Mouse (Mus musculus) megakaryocyte, adult 5-6 weeks (primary cell): ENCODE results near the gene Sars. TPM values are rescaled to one million over a fixed set of nuclear protein-coding genes. Genes with fewer than 3 reads are reported as not detected.
A peak's percentile ranks its signal among the peaks of the same experiment; 100 is the strongest.

Source experiments
- ATAC-seq: 2 replicates; pipeline ENCODE4 v1.8.0; 2016; ENCODE audit warnings: mild to moderate bottlenecking, inconsistent platforms; ENCODE audit not compliant: poor library complexity, severe bottlenecking
- total RNA-seq, 2 experiments: library from RNA; stranded (forward) in 1 of 2; stranded (reverse) in 1 of 2; fragments of 153-499, 151-499 nt in 1 of 2; fragments of 221-1000, 200-1000 nt in 1 of 2; gene quantifications; 2 replicates each; pipeline versions ENCODE4 v1.2.3 to v1.2.4; 2015 to 2017

Sars gene
- total RNA-seq, 2 experiments from 2014 or later, result 19.2 to 283 TPM

GRCm38 (mm10) chr3:108398281-108398680, 46.7 kb downstream of the Sars start:
- ATAC-seq, result no peak

GRCm38 (mm10) chr3:108392793-108393192, 52.2 kb downstream of the Sars start:
- ATAC-seq, result no peak

GRCm38 (mm10) chr3:108392299-108392698, 52.7 kb downstream of the Sars start:
- ATAC-seq, result no peak

- peak; percentile 100 for ATAC-seq
Observed at GRCm38 (mm10) chr3:108389111-108389545, 55.9 kb downstream of the Sars start.

GRCm38 (mm10) chr3:108386186-108386585, 58.8 kb downstream of the Sars start:
- ATAC-seq, result no peak

- ATAC-seq, result no peak
Observed at GRCm38 (mm10) chr3:108384425-108384824, 60.6 kb downstream of the Sars start.

GRCm38 (mm10) chr3:108383485-108384354, 61.3 kb downstream of the Sars start, which contains the start of gene Psrc1:
Psrc1 (plus strand) TSS chr3:108383839.
- peak; percentile 82 for ATAC-seq

- ATAC-seq, result peak; percentile 32
Observed at GRCm38 (mm10) chr3:108381945-108382875, 62.8 kb downstream of the Sars start.

GRCm38 (mm10) chr3:108380695-108381094, 64.3 kb downstream of the Sars start:
- 0 out of 2 replicates have a peak, but pooled peaks have one; percentile 29 for ATAC-seq

GRCm38 (mm10) chr3:108378875-108379663, 65.9 kb downstream of the Sars start:
- no peak for ATAC-seq

Other genes with a start within 250 kb of the Sars start
- gene Cyb561d1, start 244.0 kb downstream of the Sars start, total RNA-seq (2015), result 4.9 and 6.7 TPM in 2 replicates
- gene Cyb561d1, start 244.0 kb downstream of the Sars start, total RNA-seq (2017), result 10.3 and 12.0 TPM in 2 replicates
- gene Atxn7l2, start 234.3 kb downstream of the Sars start, total RNA-seq (2015), result 3.1 and 4.7 TPM in 2 replicates
- gene Atxn7l2, start 234.3 kb downstream of the Sars start, total RNA-seq (2017), result 1.5 and 2.0 TPM in 2 replicates
- not detected in 2 replicates for gene Sypl2, start 218.6 kb downstream of the Sars start, total RNA-seq (2015)
- not detected in 2 replicates for gene Sypl2, start 218.6 kb downstream of the Sars start, total RNA-seq (2017)
- 160 and 172 TPM in 2 replicates for gene Psma5, start 188.3 kb downstream of the Sars start, total RNA-seq (2015)
- 146 and 158 TPM in 2 replicates for gene Psma5, start 188.3 kb downstream of the Sars start, total RNA-seq (2017)
- gene Sort1, start 161.1 kb downstream of the Sars start, total RNA-seq (2015), result 80.7 and 83.8 TPM in 2 replicates
- 76.4 and 87.8 TPM in 2 replicates for gene Sort1, start 161.1 kb downstream of the Sars start, total RNA-seq (2017)
- gene Mybphl, start 80.3 kb downstream of the Sars start, total RNA-seq (2015), result not detected in 2 replicates
- not detected in 2 replicates for gene Mybphl, start 80.3 kb downstream of the Sars start, total RNA-seq (2017)
- 11.9 and 12.2 TPM in 2 replicates for gene Psrc1, start 61.4 kb downstream of the Sars start, total RNA-seq (2015)
- gene Psrc1, start 61.4 kb downstream of the Sars start, total RNA-seq (2017), result 12.8 and 15.4 TPM in 2 replicates
- 0.75 and 0.94 TPM in 2 replicates for gene Celsr2, start 29.7 kb downstream of the Sars start, total RNA-seq (2015)
- 0.22 and 0.81 TPM in 2 replicates for gene Celsr2, start 29.7 kb downstream of the Sars start, total RNA-seq (2017)
- not detected in 2 replicates for gene 1700013F07Rik, start 88.9 kb upstream of the Sars start, total RNA-seq (2015)
- gene 1700013F07Rik, start 88.9 kb upstream of the Sars start, total RNA-seq (2017), result not detected in 2 replicates
- not detected in 2 replicates for gene 5330417C22Rik, start 91.3 kb upstream of the Sars start, total RNA-seq (2015)
- gene 5330417C22Rik, start 91.3 kb upstream of the Sars start, total RNA-seq (2017), result 0.04 TPM in 1 of 2 replicates, not detected in the other
- 16.5 and 18.2 TPM in 2 replicates for gene Tmem167b, start 117.3 kb upstream of the Sars start, total RNA-seq (2015)
- gene Tmem167b, start 117.3 kb upstream of the Sars start, total RNA-seq (2017), result 45.9 and 46.3 TPM in 2 replicates
- gene Taf13, start 126.5 kb upstream of the Sars start, total RNA-seq (2015), result 32.1 and 32.6 TPM in 2 replicates
- 36.8 and 37.7 TPM in 2 replicates for gene Taf13, start 126.5 kb upstream of the Sars start, total RNA-seq (2017)
- gene Wdr47, start 146.1 kb upstream of the Sars start, total RNA-seq (2015), result 3.3 and 4.4 TPM in 2 replicates
- gene Wdr47, start 146.1 kb upstream of the Sars start, total RNA-seq (2017), result 8.1 and 8.7 TPM in 2 replicates
- 30.6 and 36.6 TPM in 2 replicates for gene Clcc1, start 208.7 kb upstream of the Sars start, total RNA-seq (2015)
- gene Clcc1, start 208.7 kb upstream of the Sars start, total RNA-seq (2017), result 68.9 and 74.7 TPM in 2 replicates